Mouse (Mus musculus): ENCODE results near the gene Anapc15-ps.

GRCm38 (mm10) chr10:95647128-95647527, 26.1 kb downstream of the Anapc15-ps start:
- TF ChIP-seq CTCF (IDR thresholded peaks at IDR 0.05; ENCODE audit: extremely low read depth, insufficient read depth, insufficient read length, insufficient replicate concordance): no peak
- no peak for TF ChIP-seq POLR2A (IDR thresholded peaks at IDR 0.05; ENCODE audit: low read depth, low read length)

All from spleen, adult 2 months (tissue).